Mouse (Mus musculus) lung, postnatal 0 days (tissue): ENCODE measurements around the gene Bckdk.

Experiments
- CTCF ChIP-seq: IDR thresholded peaks from 2 replicates; pipeline ENCODE4 v1.5.1; 2016; ENCODE audit warnings: antibody characterized with exemption, mild to moderate bottlenecking
- EP300 ChIP-seq: IDR thresholded peaks from 2 replicates; pipeline ENCODE4 v1.6.1; 2016; ENCODE audit warnings: antibody characterized with exemption, mild to moderate bottlenecking, control low read depth

DNA sequence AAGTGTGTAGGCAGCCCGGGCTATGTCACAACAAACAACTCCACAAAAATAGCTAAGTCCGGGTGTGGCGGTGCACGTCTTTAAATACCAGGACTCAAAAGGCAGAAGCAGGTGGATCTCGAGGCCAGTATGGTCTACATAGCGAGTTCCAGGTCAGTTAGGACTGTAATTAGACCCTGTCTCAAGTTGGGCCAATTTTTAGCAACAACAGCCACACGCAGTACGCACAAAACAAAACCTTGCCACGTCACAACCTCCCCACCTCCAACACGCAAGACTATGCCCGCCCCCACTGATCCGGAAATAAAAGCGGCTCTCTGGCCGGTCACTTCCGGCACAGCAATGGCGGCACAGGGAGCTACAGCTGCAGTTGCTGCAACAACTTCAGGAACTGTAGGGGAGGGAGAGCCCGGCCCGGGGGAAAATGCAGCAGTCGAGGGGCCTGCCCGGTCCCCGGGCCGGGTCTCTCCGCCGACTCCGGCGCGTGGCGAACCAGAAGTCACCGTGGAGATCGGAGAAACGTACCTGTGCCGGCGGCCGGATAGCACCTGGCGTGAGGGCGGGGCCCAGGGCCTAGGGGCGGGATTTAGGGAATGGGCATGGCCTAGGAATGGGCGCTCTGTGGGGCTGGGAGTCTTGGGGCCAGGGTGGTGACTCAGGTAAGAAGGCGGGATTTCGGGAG, 8.4 kb downstream of the Bckdk start, which contains the start of gene Kat8:
- no peak for TF ChIP-seq CTCF
- TF ChIP-seq EP300 = no peak
